Mouse (Mus musculus) stomach, postnatal 0 days (tissue): ENCODE results near the gene Bglap3. TPM values are rescaled to one million over a fixed set of nuclear protein-coding genes. Genes with fewer than 3 reads are reported as not detected.

ENCODE experiments used
- ATAC-seq: fragments of 200-750 bp; cut with Nextera tagmentation; 2 replicates; pipeline ENCODE4 v1.8.0; 2017; ENCODE audit not compliant: low FRiP score, low TSS enrichment
- DNase-seq: peaks from one replicate; pipeline ENCODE4 v3.0.0-alpha.2; 2016; ENCODE audit warnings: low spot score
- H3K27ac ChIP-seq: fragments of 300-500 bp; sonication (generic); replicated peaks from 2 replicates; pipeline ENCODE4 v1.5.1; 2014; ENCODE audit warnings: mild to moderate bottlenecking, control low read depth
- H3K27me3 ChIP-seq: fragments of 300-500 bp; sonication (generic); 2 replicates; pipeline ENCODE4 v1.6.1; 2014; ENCODE audit warnings: low read length; ENCODE audit not compliant: control insufficient read depth, insufficient read depth
- H3K36me3 ChIP-seq: fragments of 300-500 bp; sonication (generic); 2 replicates; pipeline ENCODE4 v1.6.1; 2014; ENCODE audit warnings: low read length, mixed read lengths; ENCODE audit not compliant: control insufficient read depth, insufficient read depth
- H3K4me1 ChIP-seq: fragments of 300-500 bp; sonication (generic); replicated peaks from 2 replicates; pipeline ENCODE4 v1.6.1; 2014; ENCODE audit warnings: antibody characterized with exemption; ENCODE audit not compliant: control insufficient read depth, insufficient read depth
- H3K4me2 ChIP-seq: fragments of 300-500 bp; sonication (generic); replicated peaks from 2 replicates; pipeline ENCODE4 v1.6.1; 2014; ENCODE audit warnings: low read depth, mild to moderate bottlenecking, control low read depth, moderate library complexity
- H3K4me3 ChIP-seq: fragments of 300-500 bp; sonication (generic); 2 replicates; pipeline ENCODE4 v1.5.1; 2014; ENCODE audit warnings: low read depth, low read length, control low read depth
- H3K9ac ChIP-seq: fragments of 300-500 bp; sonication (generic); 2 replicates; pipeline ENCODE4 v1.6.1; 2014; ENCODE audit warnings: mild to moderate bottlenecking, low read length, control low read depth, mixed read lengths
- H3K9me3 ChIP-seq: fragments of 300-500 bp; sonication (generic); 2 replicates; pipeline ENCODE4 v1.6.1; 2016; ENCODE audit warnings: low read length; ENCODE audit not compliant: control insufficient read depth
- CTCF ChIP-seq: IDR thresholded peaks from 2 replicates; pipeline ENCODE4 v1.5.1; 2016; ENCODE audit warnings: antibody characterized with exemption, low read depth, mild to moderate bottlenecking, moderate library complexity
- EP300 ChIP-seq: optimal IDR thresholded peaks from 2 replicates; pipeline ENCODE3; 2016; ENCODE audit warnings: antibody characterized with exemption
- WGBS: fragments of 180-500 bp; shearing (Covaris S2); extraction: QIAGEN DNeasy Blood & Tissue Kit; methylation state at CpG from one replicate; pipeline ENCODE4 v1.1.7; 2014; 5-methylcytosine and 5-hydroxymethylcytosine counted together
- polyA plus RNA-seq: library from polyadenylated mRNA; unstranded; fragments of >200 nt; fragmentation: Nextera tagmentation; extraction: Ambion mirVana; gene quantifications from 2 replicates; pipeline ENCODE4 v1.2.1, GENCODE M21; 2015

Gene Bglap3
- polyA plus RNA-seq, 1 experiment from 2014 or later, result 199 TPM

- Histone ChIP-seq H3K36me3 (peaks cover 14% of the 10 kb centered on the region; the same call in 1 of the 2 replicates), H3K4me2 (no peak overlapping the region), H3K4me3 (no peak overlapping the region), H3K4me1 (peaks cover 3% of the 10 kb centered on the region; the same call in 1 of the 2 replicates), H3K9me3 (no peaks in the 10 kb centered on the region), H3K27ac (no peak overlapping the region), H3K27me3 (no peaks in the 10 kb centered on the region), H3K9ac (no peak overlapping the region)
- DNase-seq (no peak), ATAC-seq (no peak)
- TF ChIP-seq EP300 (no peak), CTCF (peak; percentile 15; the same call in 1 of the 2 replicates)
- WGBS, result 51% methylated on average over 34 of the region's 34 CpGs
These were observed 6.7 kb downstream of the Bglap3 start for GRCm38 (mm10) chr3:88365705-88366361.

GRCm38 (mm10) chr3:88364337-88364736 is 8.2 kb downstream of the Bglap3 start, which contains the start of gene Paqr6:
Paqr6 (plus strand) TSS chr3:88364584.
- Histone ChIP-seq H3K9me3 (no peaks in the 10 kb centered on the region), H3K4me3 (peak within 1 kb of the TSS; percentile 30), H3K4me1 (peaks cover 3% of the 10 kb centered on the region; the same call in 1 of the 2 replicates), H3K27ac (peak within 1 kb of the TSS; percentile 20; the same call in 1 of the 2 replicates), H3K4me2 (peak within 1 kb of the TSS; percentile 51), H3K9ac (peak within 1 kb of the TSS; percentile 50; the same call in 1 of the 2 replicates), H3K27me3 (no peaks in the 10 kb centered on the region), H3K36me3 (peaks cover 27% of the 10 kb centered on the region)
- DNase-seq (peak; percentile 81), ATAC-seq (peak; percentile 50; the same call in 1 of the 2 replicates)
- WGBS, result 3% methylated on average over 16 of the region's 16 CpGs
- TF ChIP-seq CTCF (no peak), EP300 (no peak)

GRCm38 (mm10) chr3:88363700-88364099 is 8.8 kb downstream of the Bglap3 start:
- Histone ChIP-seq H3K4me2 (no peak overlapping the region), H3K4me1 (peaks cover 3% of the 10 kb centered on the region; the same call in 1 of the 2 replicates), H3K4me3 (no peak overlapping the region; the same call in 1 of the 2 replicates), H3K27me3 (no peaks in the 10 kb centered on the region), H3K9ac (no peak overlapping the region), H3K9me3 (no peaks in the 10 kb centered on the region), H3K36me3 (peaks cover 34% of the 10 kb centered on the region), H3K27ac (peak overlapping the region; percentile 20; the same call in 1 of the 2 replicates)
- ATAC-seq (0 out of 2 replicates have a peak, but pooled peaks have one; percentile 13), DNase-seq (no peak)
- 45% methylated on average over 4 of the region's 4 CpGs for WGBS
- TF ChIP-seq EP300, result no peak
- no peak for TF ChIP-seq CTCF

GRCm38 (mm10) chr3:88361612-88362313 is 10.8 kb downstream of the Bglap3 start:
- Histone ChIP-seq H3K36me3 (peaks cover 46% of the 10 kb centered on the region), H3K4me3 (no peak overlapping the region), H3K27ac (no peak overlapping the region), H3K9me3 (no peaks in the 10 kb centered on the region), H3K4me1 (peaks cover 3% of the 10 kb centered on the region; the same call in 1 of the 2 replicates), H3K27me3 (no peaks in the 10 kb centered on the region), H3K4me2 (no peak overlapping the region), H3K9ac (no peak overlapping the region)
- 75% methylated on average over 2 of the region's 2 CpGs for WGBS
- ATAC-seq, result no peak
- no peak for DNase-seq
- TF ChIP-seq EP300 (no peak), CTCF (no peak)

GRCm38 (mm10) chr3:88361096-88361495 is 11.4 kb downstream of the Bglap3 start:
- Histone ChIP-seq H3K27ac (no peak overlapping the region), H3K36me3 (peaks cover 52% of the 10 kb centered on the region), H3K9ac (no peak overlapping the region), H3K4me1 (peaks cover 3% of the 10 kb centered on the region; the same call in 1 of the 2 replicates), H3K9me3 (no peaks in the 10 kb centered on the region), H3K27me3 (no peaks in the 10 kb centered on the region), H3K4me2 (no peak overlapping the region), H3K4me3 (no peak overlapping the region)
- TF ChIP-seq EP300, result no peak
- TF ChIP-seq CTCF, result no peak
- DNase-seq (no peak), ATAC-seq (no peak)
- WGBS, result 72% methylated on average over 6 of the region's 6 CpGs

GRCm38 (mm10) chr3:88359989-88360388 is 12.6 kb downstream of the Bglap3 start:
- Histone ChIP-seq H3K4me1 (peaks cover 3% of the 10 kb centered on the region; the same call in 1 of the 2 replicates), H3K9ac (no peak overlapping the region), H3K9me3 (no peaks in the 10 kb centered on the region), H3K4me2 (no peak overlapping the region), H3K4me3 (no peak overlapping the region), H3K27me3 (no peaks in the 10 kb centered on the region), H3K27ac (no peak overlapping the region), H3K36me3 (peaks cover 61% of the 10 kb centered on the region)
- ATAC-seq (no peak), DNase-seq (no peak)
- 71% methylated on average over 3 of the region's 3 CpGs for WGBS
- TF ChIP-seq CTCF (no peak), EP300 (no peak)
